Mouse (Mus musculus) CD4-positive helper T cell, adult 2 months (primary cell): Measurements from ENCODE around the gene Amy2a3.
"Not testable (repeated sequence)": the region's sequence is repeated elsewhere in the genome, so short reads cannot be mapped to it uniquely, and the experiment has no call there.

Experiments used
- DNase-seq: peaks from one replicate; pipeline ENCODE4 v3.0.0-alpha.2; 2012; ENCODE audit warnings: low read depth, missing footprints, low spot score

The Amy2a3 gene

GRCm38 (mm10) chr3:113323952-113324351 is at the start of gene Amy2a3:
Gene Amy2a3 (minus strand): TSS chr3:113324052.
- not testable (repeated sequence) for DNase-seq

GRCm38 (mm10) chr3:113356558-113356957 is 32.7 kb upstream of the Amy2a3 start, which contains the start of gene Amy2a2:
Gene Amy2a2 (minus strand): TSS chr3:113356658.
- DNase-seq, result not testable (repeated sequence)

GRCm38 (mm10) chr3:113345484-113345883 is 21.6 kb upstream of the Amy2a3 start:
- not testable (repeated sequence) for DNase-seq

- not testable (repeated sequence) for DNase-seq
These were observed 10.9 kb downstream of the Amy2a3 start for GRCm38 (mm10) chr3:113312937-113313336.

DNA sequence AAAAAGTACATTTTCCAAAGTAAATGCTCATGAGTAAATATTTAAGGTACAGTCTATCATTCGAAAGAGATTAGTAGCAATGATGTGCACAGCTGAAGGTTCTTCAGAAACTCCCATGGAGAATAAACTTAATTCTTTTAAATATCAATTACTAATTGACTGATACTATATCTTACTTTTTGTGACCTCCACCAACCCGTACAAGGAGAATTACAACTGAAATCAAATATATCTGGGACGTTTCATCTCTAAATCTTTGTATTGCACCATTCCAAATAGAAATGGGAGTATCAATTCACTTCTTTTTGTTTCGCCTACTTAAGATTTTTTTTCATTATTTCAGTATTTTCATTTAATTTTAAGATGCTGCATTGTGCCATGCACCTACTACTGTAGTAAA is 32.5 kb downstream of the Amy2a3 start, which contains the start of gene Amy2a4:
TSS of gene Amy2a4 (minus strand) at position 101 of the 400 bp plus-strand sequence.
- not testable (repeated sequence) for DNase-seq

- not testable (repeated sequence) for DNase-seq
These were observed 43.6 kb downstream of the Amy2a3 start for GRCm38 (mm10) chr3:113280285-113280684.

GRCm38 (mm10) chr3:113279586-113279985 is 44.3 kb downstream of the Amy2a3 start:
- not testable (repeated sequence) for DNase-seq
